Mouse (Mus musculus) liver, embryonic 16.5 days (tissue): ENCODE data around the gene Xdh. TPM values are rescaled to one million over a fixed set of nuclear protein-coding genes. Genes with fewer than 3 reads are reported as not detected.

Experiments
- ATAC-seq: fragments of 200-750 bp; cut with Nextera tagmentation; 2 replicates; pipeline ENCODE4 v1.8.0; 2017; ENCODE audit warnings: low read depth, mild to moderate bottlenecking, moderate number of reproducible peaks, moderate library complexity
- H3K27ac ChIP-seq: fragments of 300-500 bp; sonication (generic); 2 replicates; pipeline ENCODE4 v1.5.1; 2014; ENCODE audit warnings: mild to moderate bottlenecking, low read length
- H3K27me3 ChIP-seq: fragments of 300-500 bp; sonication (generic); 2 replicates; pipeline ENCODE4 v1.6.1; 2014; ENCODE audit warnings: low read depth, low read length, mixed read lengths; ENCODE audit not compliant: control insufficient read depth, insufficient read depth
- H3K36me3 ChIP-seq: fragments of 300-500 bp; sonication (generic); 2 replicates; pipeline ENCODE4 v1.6.1; 2014; ENCODE audit warnings: mild to moderate bottlenecking; ENCODE audit not compliant: control insufficient read depth, insufficient read depth
- H3K4me1 ChIP-seq: fragments of 300-500 bp; sonication (generic); 2 replicates; pipeline ENCODE4 v1.6.1; 2014; ENCODE audit warnings: low read depth, low read length, mixed read lengths; ENCODE audit not compliant: control insufficient read depth
- H3K4me2 ChIP-seq: fragments of 300-500 bp; sonication (generic); 2 replicates; pipeline ENCODE4 v1.6.1; 2014; ENCODE audit warnings: low read depth, low read length, mixed read lengths
- H3K4me3 ChIP-seq: fragments of 300-500 bp; sonication (generic); 2 replicates; pipeline ENCODE4 v1.5.1; 2014; ENCODE audit warnings: low read depth, mild to moderate bottlenecking, low read length
- H3K9ac ChIP-seq: fragments of 300-500 bp; sonication (generic); 2 replicates; pipeline ENCODE4 v1.6.1; 2014; ENCODE audit warnings: low read depth, low read length
- H3K9me3 ChIP-seq: fragments of 300-500 bp; sonication (generic); replicated peaks from 2 replicates; pipeline ENCODE4 v1.6.1; 2016; ENCODE audit warnings: low read length; ENCODE audit not compliant: control insufficient read depth
- WGBS: fragments of 180-500 bp; shearing (Covaris S2); extraction: QIAGEN DNeasy Blood & Tissue Kit; methylation state at CpG from one replicate; pipeline ENCODE4 v1.1.7; 2014; ENCODE audit not compliant: insufficient replicate concordance; 5-methylcytosine and 5-hydroxymethylcytosine counted together
- polyA plus RNA-seq: library from polyadenylated mRNA; unstranded; fragments of >200 nt; fragmentation: Nextera tagmentation; extraction: Ambion mirVana; gene quantifications from 2 replicates; pipeline ENCODE4 v1.2.1, GENCODE M21; 2015

The Xdh gene
- polyA plus RNA-seq, 1 experiment from 2014 or later, result 5.6 TPM

DNA sequence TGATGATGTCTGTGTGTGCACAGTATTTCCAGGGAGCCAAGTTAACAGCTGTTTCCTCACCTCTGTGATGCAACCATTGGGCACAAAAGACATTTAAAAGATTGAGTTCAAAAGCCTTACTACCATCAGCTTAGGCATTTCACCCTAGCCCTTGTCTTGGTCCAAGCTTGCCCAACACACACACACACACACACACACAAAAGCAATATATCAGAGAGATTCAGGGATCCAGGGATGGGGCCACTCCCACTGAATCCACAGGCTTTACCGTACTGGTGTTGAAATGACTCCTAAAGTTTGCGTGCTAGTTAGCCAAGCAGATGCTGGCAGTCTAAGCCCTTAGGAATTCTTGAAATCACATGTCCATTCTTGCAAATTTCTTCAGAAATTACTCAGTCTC is 1.2 kb downstream of the Xdh start:
- Histone ChIP-seq H3K4me3 (peak overlapping the region; percentile 18; the same call in 1 of the 2 replicates), H3K4me2 (no peak overlapping the region), H3K36me3 (no peaks in the 10 kb centered on the region), H3K27me3 (no peaks in the 10 kb centered on the region), H3K9me3 (no peaks in the 10 kb centered on the region), H3K4me1 (no peaks in the 10 kb centered on the region), H3K9ac (no peak overlapping the region), H3K27ac (no peak overlapping the region)
- WGBS, result 79% methylated on average over 2 of the region's 2 CpGs
- ATAC-seq, result no peak

DNA sequence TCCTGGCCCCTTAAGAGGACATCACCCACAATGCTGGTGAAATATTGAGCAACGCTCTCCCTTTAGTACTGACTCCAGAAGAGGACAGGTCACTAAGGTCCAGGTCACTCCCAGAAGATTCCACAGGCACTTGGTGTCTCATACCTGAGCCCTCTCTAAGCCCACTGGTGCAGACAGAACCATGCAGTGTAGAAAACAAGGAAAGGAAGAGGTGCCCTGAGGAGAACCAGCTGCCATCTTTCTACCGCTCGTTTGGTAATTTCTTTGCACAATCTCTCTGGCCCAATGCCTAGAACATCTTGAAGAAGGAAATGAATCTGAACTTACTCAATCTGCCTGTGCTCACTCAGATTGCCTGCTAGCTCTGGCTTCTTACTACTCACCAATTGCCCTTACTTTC is 2.0 kb downstream of the Xdh start:
- Histone ChIP-seq H3K36me3 (no peaks in the 10 kb centered on the region), H3K9ac (no peak overlapping the region), H3K4me2 (no peak overlapping the region), H3K4me3 (no peak overlapping the region), H3K27me3 (no peaks in the 10 kb centered on the region), H3K4me1 (no peaks in the 10 kb centered on the region), H3K27ac (no peak overlapping the region), H3K9me3 (no peaks in the 10 kb centered on the region)
- no peak for ATAC-seq
- 62% methylated on average over 3 of the region's 3 CpGs for WGBS

DNA sequence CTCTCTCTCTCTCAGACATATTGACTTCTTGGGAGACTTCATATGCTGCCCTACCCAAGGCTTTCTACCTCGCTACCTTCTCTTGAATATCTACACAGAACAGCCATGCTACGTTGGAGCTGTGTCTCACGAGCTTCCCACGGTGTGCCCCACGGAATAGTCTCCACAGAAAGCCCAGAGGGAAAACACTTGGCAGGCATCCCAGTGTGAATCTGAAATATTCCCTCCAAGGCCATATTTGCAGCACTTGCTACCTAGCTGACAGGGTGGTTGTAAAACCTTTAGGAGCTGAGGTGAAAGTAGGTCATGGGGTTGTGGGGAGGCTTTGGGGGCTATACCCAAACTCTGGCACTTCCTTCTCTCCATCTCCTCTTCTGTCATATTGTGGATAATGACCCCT is 3.1 kb downstream of the Xdh start:
- no peak overlapping the region for H3K4me2 ChIP-seq
- no peaks in the 10 kb centered on the region for H3K4me1 ChIP-seq
- no peak overlapping the region for H3K27ac ChIP-seq
- no peak for ATAC-seq
- WGBS, result 68% methylated on average over 5 of the region's 5 CpGs
- H3K9me3 ChIP-seq, result no peaks in the 10 kb centered on the region
- no peak overlapping the region for H3K4me3 ChIP-seq
- no peaks in the 10 kb centered on the region for H3K36me3 ChIP-seq
- H3K27me3 ChIP-seq, result no peaks in the 10 kb centered on the region
- no peak overlapping the region for H3K9ac ChIP-seq

- WGBS, result 53% methylated on average over 5 of the region's 5 CpGs
- Histone ChIP-seq H3K9me3 (no peaks in the 10 kb centered on the region), H3K27me3 (no peaks in the 10 kb centered on the region), H3K4me2 (no peak overlapping the region), H3K36me3 (no peaks in the 10 kb centered on the region), H3K9ac (no peak overlapping the region), H3K4me3 (no peak overlapping the region), H3K27ac (no peak overlapping the region), H3K4me1 (no peaks in the 10 kb centered on the region)
- ATAC-seq, result no peak
Measured at GRCm38 (mm10) chr17:73944661-73945060, 5.3 kb downstream of the Xdh start.

GRCm38 (mm10) chr17:73942268-73942962 is 7.6 kb downstream of the Xdh start:
- Histone ChIP-seq H3K4me2 (no peak overlapping the region), H3K4me1 (no peaks in the 10 kb centered on the region), H3K9me3 (no peaks in the 10 kb centered on the region), H3K9ac (no peak overlapping the region), H3K27me3 (no peaks in the 10 kb centered on the region), H3K27ac (no peak overlapping the region), H3K36me3 (no peaks in the 10 kb centered on the region), H3K4me3 (no peak overlapping the region)
- 19% methylated on average over 3 of the region's 3 CpGs for WGBS
- 0 out of 2 replicates have a peak, but pooled peaks have one; percentile 27 for ATAC-seq

DNA sequence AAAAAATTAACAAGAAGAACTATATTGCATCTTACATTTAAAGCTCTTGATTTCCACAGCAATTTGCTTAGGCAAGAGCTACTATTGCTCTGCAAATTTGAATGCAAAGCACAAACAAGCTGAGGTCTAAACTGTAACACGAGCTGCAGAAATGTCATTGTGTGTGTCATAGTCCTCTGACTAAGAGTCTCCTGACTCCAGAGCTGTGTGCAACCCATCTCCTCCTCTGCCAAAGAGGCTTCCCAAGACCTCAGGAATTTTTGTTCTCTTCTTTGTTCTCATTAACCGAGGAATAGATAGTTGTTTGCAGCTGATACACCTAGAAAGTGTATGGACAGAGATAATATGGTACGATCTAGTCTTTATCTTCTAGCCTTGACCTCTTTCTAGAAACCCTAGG is 8.2 kb downstream of the Xdh start:
- Histone ChIP-seq H3K4me3 (no peak overlapping the region), H3K9me3 (no peaks in the 10 kb centered on the region), H3K9ac (no peak overlapping the region), H3K4me1 (no peaks in the 10 kb centered on the region), H3K27me3 (no peaks in the 10 kb centered on the region), H3K36me3 (no peaks in the 10 kb centered on the region), H3K4me2 (no peak overlapping the region), H3K27ac (no peak overlapping the region)
- ATAC-seq, result no peak
- WGBS, result 37% methylated on average over 3 of the region's 3 CpGs

DNA sequence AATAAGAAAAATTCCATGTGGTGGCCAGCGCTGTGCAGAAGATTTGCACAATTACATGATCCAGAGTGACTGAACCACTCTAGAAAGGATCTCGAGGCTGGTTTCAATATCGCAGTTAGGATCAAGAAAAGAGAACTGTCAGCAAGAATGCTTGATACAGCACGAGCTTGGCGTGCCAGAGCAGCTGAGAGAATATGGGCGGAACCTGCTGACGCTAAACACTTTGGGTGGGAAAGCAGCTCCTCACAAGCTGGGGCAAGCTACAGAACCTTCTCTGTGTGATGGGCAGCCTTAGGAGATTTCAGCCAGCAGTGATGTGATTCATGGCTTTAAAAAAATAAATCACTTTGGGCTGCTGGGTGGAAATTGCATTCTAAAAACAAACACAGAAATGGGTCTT is 12.9 kb downstream of the Xdh start:
- H3K4me3 ChIP-seq, result no peak overlapping the region
- 68% methylated on average over 7 of the region's 7 CpGs for WGBS
- no peak overlapping the region for H3K4me2 ChIP-seq
- no peaks in the 10 kb centered on the region for H3K27me3 ChIP-seq
- H3K4me1 ChIP-seq, result no peaks in the 10 kb centered on the region
- no peak for ATAC-seq
- H3K36me3 ChIP-seq, result no peaks in the 10 kb centered on the region
- no peak overlapping the region for H3K9ac ChIP-seq
- H3K9me3 ChIP-seq, result no peaks in the 10 kb centered on the region
- H3K27ac ChIP-seq, result no peak overlapping the region

GRCm38 (mm10) chr17:73935163-73935562 is 14.8 kb downstream of the Xdh start:
- H3K4me2 ChIP-seq, result no peak overlapping the region
- ATAC-seq, result no peak
- WGBS, result 39% methylated on average over 4 of the region's 4 CpGs

DNA sequence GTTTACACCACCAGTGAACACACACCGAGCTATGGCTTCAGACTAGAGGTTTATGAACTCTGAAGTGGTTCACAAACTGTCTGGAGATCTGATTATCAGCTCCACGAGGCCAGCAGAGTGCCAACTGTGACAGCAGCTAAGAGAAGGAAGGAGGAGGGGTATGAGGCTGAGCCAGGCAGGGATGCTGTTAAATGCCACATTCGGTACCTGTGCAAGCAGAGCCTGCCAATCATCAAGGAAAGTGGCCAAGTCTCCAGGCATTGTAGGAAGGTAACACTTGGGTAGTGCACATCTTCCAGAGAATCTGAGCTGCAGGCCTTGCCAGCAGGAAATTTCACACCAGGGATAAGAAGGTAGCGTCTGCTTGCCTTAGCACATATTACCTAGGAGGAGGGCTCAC is 15.7 kb downstream of the Xdh start:
- Histone ChIP-seq H3K36me3 (no peaks in the 10 kb centered on the region), H3K4me1 (no peaks in the 10 kb centered on the region), H3K27ac (no peak overlapping the region), H3K4me3 (no peak overlapping the region), H3K27me3 (no peaks in the 10 kb centered on the region), H3K9me3 (no peaks in the 10 kb centered on the region), H3K9ac (no peak overlapping the region), H3K4me2 (no peak overlapping the region)
- WGBS, result 55% methylated on average over 4 of the region's 4 CpGs
- no peak for ATAC-seq

More at GRCm38 (mm10) chr17:73935163-73935562, 14.8 kb downstream of the Xdh start:
- H3K27me3 ChIP-seq, result no peaks in the 10 kb centered on the region
- H3K4me3 ChIP-seq, result no peak overlapping the region
- H3K36me3 ChIP-seq, result no peaks in the 10 kb centered on the region
- H3K9ac ChIP-seq, result no peak overlapping the region
- H3K9me3 ChIP-seq, result no peaks in the 10 kb centered on the region
- no peak overlapping the region for H3K27ac ChIP-seq
- no peaks in the 10 kb centered on the region for H3K4me1 ChIP-seq
